Mouse (Mus musculus) CD4-positive, CD25-positive, alpha-beta regulatory T cell, adult 4 months (primary cell): ENCODE results near the gene Aen. TPM values are rescaled to one million over a fixed set of nuclear protein-coding genes. Genes with fewer than 3 reads are reported as not detected.

Experiments
- ATAC-seq: one replicate; pipeline ENCODE4 v1.8.0; 2017
- polyA plus RNA-seq, 2 experiments: library from polyadenylated mRNA; unstranded; fragments of 100-300 nt; shearing (Covaris generic); gene quantifications; one replicate each; pipeline ENCODE4 v1.2.1; 2017

Gene Aen
- polyA plus RNA-seq, 2 experiments from 2014 or later: 21.7 to 28.3 TPM

DNA sequence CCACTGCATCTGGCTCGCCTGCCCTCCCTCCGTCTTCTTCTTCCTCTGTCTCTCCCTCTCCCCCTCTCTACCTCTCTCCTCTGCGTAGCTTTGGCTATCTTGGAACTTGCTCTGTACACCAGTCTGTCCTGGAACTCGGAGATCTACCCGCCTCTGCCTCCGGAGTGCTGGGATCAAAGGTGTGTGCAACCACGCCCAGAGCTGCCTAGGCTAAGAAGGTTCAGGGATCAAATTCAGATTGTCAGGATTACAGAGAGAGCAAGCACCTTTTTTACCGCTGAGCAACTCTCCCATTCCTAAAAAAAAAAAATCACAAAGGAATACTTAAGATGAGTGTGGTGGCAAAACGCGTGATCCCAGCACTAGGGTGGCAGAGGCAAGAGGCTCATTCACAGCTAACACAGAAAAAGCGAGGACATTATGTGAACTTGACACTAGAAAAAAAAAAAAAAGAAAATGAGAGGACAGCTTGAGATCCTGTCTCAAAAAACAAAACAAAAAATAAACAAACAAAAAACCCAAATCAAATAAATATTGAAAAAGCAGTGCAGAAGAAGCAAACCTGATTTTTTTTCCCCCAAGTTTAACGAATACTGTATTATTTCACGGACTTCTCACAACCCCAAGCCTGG, 517 bp upstream of the Aen start:
- no peak for ATAC-seq

DNA sequence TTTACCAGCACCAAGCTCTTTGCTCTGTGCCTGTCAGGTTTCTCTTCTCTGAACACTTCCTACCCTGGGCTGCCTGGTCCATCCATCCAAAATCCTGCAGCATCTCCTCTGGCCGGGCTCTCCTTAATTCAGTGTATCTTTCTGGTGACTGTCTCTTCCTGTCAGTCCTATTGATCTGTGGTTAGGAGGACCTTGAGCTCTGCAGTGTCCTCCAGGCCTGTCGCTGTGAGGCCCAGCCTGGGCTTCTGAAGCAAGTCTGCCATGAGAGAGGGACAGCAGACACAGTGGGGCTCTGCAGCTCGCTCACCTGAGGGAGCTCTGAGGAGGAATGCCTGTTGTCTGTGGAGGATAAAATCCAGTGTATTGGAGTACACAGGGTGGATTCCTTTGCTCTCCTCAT, 1.9 kb downstream of the Aen start:
- ATAC-seq: no peak

DNA sequence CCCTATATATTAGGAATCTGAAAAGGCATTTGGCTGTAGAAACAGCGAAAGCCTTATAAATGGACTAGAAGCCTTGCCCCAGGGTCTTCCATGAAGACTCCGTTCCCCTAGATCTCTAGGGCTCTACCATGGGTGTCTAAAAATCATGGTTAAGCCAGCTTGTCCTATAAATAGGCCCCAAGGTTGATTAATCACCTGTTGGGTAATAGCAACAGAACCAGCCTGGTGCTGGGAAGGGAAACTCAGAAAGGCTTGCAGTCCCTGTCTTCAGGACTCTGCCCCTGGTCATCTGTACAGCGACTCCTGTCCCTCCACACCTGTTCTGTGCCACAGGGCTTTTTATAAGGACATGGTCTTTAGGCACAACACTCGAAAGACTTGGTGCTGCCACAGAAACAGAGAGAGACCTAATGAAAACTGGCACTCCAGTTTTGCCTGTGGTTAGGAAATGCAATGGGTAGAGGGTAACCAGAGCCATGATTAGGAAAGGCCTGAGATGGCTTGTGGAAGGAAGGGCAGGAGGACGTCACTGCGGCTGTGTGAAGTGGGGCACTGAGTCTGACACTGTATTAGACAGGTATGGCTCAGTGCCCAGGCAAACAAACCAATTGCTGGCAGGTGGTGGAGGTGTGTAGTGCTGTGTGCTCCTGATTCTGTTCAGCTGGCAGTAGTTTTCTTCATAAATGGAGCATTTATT, 7.7 kb downstream of the Aen start:
- ATAC-seq: no peak

DNA sequence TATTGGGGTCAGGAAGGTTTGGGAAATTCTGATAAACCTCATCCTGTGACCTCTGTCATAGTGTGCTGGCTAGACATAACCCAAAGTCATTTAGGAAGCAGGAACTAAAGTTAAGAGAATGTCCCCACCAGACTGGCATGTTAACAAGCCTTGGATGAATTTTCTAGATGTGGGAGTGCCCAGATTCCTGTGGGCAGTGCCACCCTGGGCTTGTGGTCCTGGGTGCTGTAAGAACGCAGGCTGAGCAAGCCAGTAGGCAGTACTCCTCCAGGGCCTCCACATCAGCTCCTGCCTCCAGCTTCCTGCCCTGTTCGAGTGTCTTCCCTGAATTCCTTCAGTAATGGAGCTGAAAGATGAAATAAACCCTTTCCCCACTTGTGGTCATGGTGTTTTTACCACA, 8.5 kb downstream of the Aen start:
- no peak for ATAC-seq

DNA sequence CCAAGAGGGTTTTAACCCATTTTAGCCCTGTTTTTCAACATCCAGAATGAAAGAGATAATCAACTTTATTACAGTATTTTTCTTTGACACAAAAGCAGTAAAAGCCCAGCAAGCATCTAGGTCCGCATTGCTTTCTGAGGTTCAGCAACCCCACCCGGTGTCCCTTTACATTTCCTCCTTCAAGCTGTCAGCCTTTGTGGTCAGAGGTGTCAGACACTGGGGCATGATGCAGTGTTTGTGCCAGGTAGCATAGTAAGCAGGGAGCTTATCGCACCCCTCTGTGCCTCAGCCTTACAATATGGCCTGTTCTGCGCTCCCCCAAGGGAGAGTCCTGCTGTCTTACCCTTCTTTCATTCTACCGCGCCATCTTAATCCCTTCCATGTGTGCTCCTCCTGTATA, 13.4 kb downstream of the Aen start:
- ATAC-seq: no peak

DNA sequence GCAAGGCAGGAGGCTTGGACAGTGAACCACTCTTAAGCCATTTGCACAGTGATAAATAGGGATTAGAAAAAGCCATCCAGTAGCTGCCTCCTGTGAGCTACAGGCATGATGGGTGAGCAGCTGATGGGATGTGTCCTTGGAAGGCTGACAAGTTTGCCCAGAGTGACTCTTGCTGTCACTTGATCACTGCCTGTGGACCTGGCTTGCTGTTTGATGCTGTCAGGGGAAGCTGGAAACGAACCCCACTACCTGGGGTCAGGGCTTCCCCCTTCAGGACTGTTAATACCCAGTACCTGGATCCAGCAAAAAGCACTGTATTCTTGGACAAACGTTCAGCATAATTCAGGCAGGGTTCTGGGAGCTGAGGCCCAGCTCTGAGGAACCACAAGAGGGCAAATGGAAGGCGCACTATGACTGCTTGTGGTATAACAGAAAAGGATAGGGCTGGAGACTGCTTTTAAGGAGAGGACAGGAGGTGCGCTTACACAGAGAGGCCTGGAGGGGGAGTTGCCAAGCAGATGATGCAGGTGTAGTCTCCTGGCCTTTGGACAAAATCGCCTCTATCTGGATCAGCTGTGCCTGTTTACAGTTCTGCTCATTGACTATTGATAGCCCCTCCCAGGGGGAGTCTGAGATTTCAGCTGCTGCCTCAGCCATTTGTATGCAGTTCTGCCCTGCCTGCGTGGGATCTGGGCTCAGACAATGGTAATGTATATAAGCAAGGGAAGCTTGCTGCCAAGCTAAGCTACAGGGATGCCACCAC, 14.9 kb downstream of the Aen start:
- ATAC-seq: no peak

DNA sequence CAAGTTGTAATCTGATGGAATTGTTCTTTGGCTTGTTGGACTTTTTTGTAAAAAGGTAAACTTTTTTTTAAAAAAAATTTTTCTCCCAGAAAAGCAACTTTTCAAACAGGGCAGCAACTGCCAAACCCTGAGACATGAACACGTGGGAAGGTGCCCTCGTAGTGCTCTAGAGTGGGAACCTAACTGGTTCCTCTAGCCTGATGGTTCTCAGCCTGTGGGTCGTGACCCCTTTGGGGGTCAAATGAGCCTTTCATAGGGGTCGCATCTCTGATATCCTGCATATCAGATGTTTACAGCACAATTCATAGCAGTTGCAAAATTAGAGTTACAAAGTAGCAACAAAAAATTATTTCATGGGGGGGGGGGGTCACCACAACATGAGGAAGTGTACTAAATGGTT, 15.6 kb downstream of the Aen start:
- ATAC-seq: no peak

DNA sequence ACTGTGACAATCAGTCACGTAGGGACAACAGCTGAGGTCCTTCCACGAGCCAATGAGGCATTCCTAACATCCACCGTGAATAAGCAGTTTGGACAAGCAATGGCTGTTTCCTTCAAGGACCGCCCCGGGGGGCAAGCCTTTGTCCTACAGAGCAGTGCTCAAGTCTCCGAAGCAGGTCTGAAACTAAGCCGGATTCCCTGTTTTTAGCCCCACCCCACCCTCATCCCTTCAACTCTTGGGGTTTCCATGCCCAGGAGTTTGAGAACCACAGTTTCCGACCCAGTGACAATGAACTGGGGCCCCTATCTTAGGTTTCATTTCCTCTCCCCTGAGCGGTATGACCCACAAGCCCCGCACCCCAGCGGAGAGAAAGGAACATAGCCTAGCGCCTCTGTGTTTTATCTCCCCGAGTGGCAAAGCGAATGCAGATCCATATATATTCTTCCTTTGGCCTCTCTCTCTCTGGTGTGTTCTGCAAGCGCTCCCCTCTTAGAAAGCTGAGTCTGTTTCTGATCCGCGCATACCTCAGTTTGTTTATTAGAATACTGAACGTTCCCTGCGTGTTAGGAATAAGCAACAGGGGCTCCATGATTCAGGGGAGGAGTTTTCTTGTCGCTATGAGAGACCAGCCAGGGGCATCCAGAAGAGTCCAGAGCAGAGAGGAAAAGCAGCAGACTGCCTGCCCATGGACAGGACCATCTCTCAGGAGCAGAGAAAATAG, 16.8 kb downstream of the Aen start:
- peak; percentile 73 for ATAC-seq

DNA sequence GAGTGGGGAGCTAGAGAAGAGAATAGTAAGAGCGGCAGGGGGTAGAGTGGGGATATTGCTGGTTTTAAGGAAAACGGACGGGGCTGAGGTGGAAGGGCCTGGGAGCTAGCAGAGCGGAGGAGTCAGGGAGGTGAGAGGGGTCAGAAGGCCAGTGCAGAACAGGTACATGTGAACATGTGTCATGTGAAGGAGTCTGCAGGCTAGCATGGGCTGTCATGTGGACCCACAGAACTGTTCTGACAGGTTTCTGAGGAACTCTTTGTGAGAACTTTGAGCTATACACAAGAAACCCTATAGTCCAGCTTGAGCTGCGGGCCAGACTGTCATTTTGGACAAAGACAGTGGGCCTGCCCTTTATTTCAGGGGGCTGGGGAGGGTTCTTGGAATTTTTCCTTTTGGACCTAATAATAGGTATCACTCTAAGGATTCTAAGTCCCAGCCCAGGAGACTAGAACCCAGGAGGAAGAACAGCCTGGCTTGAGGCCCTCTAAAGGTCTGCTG, 17.4 kb downstream of the Aen start, which contains the start of gene Isg20:
Gene Isg20, plus strand, starts transcription at position 451 of the 501 bp plus-strand sequence.
- no peak for ATAC-seq

DNA sequence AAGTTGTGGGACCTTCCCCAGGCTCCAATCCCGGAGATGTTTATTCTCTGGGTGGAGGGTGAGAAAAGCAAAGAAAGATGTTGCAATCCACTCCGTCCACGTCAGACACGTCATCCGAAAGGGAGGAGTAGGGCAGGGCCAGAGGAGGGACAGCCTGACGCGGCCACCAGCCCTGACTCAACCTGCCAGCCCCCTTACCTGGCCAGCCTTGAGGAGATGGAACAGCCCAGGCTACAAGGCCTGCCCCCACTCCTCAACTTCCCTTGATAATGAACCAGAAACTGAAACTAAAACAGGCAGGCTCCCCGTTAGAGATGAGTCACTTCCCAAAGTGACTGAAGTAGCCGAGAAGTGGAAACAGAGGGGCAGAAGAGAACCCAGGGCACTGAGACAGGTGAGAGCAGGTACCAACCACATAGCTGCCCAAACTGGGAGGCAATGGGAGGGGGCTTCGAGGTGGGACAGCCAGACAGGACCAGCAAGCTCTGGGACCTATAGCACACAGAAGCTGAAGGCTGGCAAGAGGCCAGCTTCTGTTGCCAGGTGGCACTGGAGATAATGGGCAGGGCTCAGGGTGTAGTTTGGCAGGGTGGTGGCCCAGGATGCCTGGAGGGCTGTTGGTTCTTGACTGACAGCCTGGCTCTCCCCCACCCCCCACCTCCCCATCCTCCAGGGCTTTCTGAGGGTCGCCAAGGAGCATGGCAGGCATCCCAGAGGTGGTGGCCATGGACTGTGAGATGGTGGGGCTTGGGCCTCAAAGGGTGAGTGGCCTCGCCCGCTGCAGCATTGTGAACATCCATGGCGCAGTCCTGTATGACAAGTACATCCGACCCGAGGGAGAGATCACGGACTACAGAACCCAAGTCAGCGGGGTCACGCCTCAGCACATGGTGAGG, 18.2 kb downstream of the Aen start:
- ATAC-seq: peak; percentile 83

DNA sequence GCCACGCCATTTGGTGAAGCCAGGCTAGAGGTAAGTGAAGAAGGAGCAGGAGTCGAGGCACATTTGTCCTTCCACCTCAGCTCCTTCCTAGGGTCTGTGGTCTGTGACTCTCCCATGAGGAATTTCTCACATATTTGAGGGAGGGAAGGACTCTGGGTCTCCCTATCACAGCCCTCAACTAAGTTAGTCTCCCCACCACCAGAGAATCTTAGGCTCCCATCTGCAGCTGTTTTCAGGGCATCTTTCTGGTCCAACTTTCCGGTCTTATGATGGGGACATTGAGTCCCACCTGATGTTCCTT, 18.8 kb downstream of the Aen start:
- ATAC-seq: no peak

DNA sequence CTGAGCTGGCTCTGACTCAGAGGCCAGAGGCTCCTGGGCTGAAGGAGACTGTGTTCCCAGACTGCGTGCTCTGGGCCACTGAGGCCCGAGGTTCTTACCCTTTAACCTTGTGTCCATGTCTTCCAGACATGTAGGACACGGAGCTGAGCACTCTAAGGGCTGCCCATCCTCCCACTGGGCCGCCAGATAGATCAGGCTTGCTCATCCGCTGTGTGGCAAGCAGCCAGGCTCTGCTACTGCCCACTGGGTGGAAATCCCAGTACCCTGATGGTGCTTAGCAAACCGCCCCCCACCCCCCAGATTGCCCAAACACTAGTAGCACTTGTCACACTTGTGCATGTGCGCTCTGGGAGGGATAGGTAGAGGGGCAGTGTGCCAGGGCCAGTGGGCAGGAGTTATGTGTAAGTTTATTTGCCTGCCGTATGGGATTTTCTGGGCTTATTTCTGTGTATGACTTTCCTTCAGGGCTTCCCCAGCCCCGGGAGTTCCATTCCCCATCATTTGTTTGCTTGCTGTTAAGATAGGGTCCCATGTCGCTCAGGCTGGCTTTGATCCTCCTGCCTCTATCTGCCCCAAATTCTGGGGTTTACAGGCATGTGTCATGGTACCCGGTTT, 19.3 kb downstream of the Aen start:
- no peak for ATAC-seq

DNA sequence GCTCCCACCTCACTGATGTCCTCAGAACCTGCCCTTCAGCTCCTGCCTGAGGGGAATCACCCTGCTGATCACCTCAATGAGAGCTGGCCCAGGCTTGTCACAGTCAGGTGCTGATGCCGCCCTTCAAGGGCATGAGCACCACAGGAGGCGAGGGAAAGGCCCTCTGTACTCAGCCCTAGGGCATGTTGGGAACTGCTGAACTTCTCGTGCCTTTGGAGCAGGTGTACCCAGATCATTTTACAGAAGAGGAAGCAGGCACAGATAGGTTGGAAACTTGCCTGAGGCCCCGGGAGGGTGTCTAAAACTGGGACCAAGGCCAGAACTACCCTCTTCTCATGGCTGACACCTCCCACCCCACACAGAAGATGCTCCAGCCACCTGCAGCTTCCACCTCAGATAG, 23.0 kb downstream of the Aen start:
- ATAC-seq: no peak

DNA sequence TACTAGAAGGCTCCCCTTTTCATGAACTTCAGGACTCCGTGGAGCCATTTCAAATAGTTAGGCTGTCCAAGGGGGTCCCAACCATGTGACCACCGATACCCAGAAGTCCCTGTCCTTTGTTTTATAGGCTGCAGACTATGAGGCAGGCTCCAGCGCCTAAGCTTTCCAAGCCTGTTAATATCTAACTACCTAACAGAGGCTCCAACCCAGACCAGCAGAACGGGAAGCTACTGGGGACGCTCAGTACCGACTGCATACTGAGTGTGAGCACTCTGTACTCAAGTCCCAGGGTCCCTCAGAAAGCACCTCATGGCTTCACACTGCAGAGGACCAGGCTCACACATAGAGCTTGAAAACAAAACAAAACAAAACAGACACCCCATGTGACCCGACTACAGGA, 26.9 kb downstream of the Aen start:
- no peak for ATAC-seq

DNA sequence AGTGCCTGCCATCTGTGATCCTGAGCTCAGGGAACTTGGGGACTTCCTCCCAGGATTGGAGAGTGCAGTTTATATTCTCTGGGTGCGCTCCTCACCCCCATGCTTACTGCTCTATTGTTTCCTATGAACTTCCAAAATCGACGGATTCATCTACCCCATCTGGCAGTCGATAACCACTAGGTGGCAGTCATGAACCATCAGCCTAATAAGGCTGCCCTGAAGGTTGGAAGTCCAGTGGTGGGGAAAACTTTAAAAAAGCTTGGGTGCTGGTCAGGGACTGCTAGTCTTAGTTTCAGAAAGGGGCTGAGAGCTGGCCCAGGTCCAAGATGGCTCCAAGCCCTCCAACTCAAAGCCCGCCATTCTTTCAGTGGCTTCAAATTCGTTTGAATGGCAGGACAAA, 28.6 kb downstream of the Aen start:
- ATAC-seq: peak; percentile 80

DNA sequence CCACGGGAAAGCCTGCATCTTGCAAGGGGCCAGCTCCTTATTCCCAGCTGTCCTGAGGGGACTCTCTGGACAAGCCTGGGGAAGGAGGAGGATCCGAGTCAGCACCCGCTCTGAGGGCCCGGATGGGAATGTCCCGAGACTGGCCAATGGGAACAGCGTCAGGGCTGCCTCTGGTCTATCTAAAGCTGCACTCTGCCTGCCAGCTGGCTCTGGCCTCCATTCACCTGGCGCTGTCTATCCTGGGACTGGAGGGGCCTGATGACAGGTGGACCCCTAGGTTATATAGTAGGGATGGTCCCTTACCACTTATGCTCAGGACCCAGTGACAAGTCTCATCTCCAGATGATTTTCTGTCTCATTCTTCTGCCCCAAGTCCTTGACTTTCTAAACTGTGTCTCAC, 29.1 kb downstream of the Aen start:
- ATAC-seq: no peak

DNA sequence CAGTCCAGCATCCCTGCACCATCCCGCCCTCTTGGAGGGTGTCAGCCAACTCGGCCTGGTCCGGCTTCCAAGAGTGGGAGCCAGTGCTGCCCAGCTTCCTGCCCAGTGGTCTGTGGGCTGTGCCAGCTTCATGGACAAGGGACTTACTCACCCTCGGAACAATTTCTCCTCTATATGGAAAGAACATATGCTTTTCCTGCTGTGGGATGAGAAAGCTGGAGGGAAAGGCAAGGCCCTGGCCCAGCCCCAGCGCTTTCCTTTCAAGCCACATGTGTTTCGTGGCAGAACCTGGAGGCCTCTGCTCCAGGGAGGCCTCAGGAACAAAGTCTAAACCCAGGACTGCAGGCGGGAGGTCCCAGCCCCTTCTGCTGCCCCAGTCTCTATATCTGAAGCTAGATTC, 30.0 kb downstream of the Aen start:
- no peak for ATAC-seq

DNA sequence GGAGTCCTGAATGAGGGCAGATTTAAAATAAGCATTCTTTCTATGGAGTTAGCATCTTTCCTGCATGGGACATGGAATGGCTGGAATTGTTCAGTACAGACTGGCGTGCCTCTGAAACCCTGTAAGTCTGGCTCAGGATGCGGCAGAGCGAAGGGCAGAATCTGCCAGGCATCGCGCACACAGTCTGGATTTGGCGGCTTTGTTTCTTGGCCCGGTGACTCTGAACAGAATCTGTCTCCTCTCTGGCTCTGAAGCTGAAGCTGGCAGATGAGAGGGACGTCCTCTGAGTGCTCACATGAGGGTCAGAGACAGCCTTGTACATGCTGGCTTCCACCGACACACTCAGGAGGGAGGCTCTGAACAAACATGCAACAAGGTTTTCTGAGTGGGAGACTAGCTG, 30.5 kb downstream of the Aen start:
- no peak for ATAC-seq

DNA sequence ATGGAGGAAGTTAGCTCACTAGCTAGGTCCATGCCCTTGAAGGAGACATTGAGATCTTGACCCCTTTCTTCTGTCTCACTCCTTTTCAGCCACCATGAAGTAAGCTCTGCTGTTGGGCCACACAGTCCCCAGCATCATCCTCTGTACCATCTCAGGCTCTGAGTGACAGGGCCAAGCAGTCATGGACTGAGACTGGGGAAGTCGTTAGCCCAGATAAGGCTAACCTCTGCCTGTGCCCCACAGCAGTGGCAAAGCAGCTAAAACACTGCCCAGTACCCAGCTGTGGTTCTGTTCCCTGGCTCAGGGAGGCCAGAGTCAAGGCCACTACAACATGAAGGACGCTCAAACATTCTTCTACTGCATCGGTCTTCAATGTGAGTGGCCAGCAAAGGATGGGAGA, 31.6 kb downstream of the Aen start:
- no peak for ATAC-seq

DNA sequence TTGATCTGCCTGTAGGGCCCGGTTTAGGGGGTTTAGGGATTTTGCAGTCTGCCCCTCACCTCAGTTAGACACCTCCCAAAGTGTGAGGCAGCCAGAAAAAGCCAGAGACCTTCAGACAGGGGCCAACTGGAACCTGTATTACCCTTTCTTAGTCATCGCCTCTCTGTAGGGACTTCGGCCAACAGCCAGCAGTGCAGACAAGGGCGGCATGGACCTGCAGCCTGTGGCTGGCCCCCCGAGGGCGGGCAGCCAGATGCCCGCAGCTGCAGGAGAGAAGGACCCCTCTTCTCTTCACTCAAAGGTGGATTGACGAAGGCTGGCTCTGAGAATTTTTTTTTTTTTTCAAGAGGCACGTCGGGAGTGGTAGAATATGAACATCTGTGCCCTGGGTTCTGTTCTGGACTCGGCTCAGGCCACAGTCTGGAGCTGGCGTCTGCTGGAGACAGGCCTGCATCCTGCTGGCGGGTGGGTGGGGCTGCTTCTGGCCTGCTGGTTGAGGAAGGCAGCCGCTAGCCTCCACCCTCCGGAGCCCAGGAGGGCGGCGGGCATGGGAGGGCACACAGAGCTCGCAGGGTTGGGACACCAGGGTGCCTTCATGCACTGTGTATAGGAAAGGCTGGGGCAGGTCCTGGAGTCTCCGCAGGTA, 43.4 kb downstream of the Aen start:
- ATAC-seq: no peak

DNA sequence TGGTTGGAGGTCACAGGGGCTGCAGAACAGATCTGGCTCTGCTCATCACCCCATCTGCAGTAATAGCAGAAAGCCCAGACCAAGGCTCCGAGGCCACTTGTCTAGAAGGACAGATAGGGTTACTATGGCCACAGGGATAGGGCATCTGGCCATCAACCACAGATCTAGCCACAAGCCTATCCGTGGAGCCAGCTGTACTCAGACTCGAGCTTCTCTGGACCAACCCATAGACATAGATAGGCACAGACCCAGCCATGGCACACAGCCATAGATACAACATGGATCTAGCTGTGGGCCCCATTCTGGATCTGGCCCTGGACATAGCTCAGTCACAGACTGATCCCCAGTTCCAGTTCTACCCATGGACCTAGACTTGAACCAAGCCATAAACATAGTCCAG, 45.3 kb downstream of the Aen start:
- no peak for ATAC-seq
